ENCODE assay signal across 9 mouse cellular contexts in genomic region chr6:22122080-22122479, GRCm38 (mm10).
A peak's percentile ranks its signal among the peaks of the same experiment; 100 is the strongest.
DNase-seq lines count a peak whose midpoint lies in the region; ATAC-seq lines count a peak whose summit lies in the region.
"Had no signal": no experiment of that assay in that cellular context is flagged by ENCODE, and none has a peak within 500 bp of the region (broad histone marks: within the 10 kb centered on the region; RNA-seq: fewer than 3 reads in every experiment).

No protein-coding gene starts in this region.

- DNase-seq in intestine, embryonic 14.5 days (ENCODE audit: low spot score) = peak; percentile 65
- peak; percentile 88 for DNase-seq in brain, adult 2 months (ENCODE audit: low read depth, low spot score)
- DNase-seq in fibroblast of lung, adult 2 months (ENCODE audit: low read depth) = peak; percentile 32
- peak; percentile 33 for DNase-seq in hindlimb bud, embryonic 11.5 days (ENCODE audit: extremely low spot score, low read depth, low spot score)
- peak; percentile 75 to 79 for DNase-seq in left cerebral cortex, postnatal 14 days (ENCODE audit: low spot score in 2 of 2)
- DNase-seq in monocyte, adult 2 months (ENCODE audit: low read depth in 1 of 2, low spot score in 2 of 2) = peak; percentile 10 to 24
- DNase-seq in thymus, postnatal 4 days = peak; percentile 15

- 39% methylated on average over 12 of the region's 12 CpGs for WGBS in intestine, embryonic 14.5 days
- WGBS in intestine, embryonic 16.5 days = 38% methylated on average over 12 of the region's 12 CpGs

- no peaks in the 10 kb centered on the region for H3K27me3 ChIP-seq in intestine, embryonic 14.5 days (replicated peaks; ENCODE audit: control insufficient read depth, insufficient read depth, low read length)
- no peaks in the 10 kb centered on the region for H3K27me3 ChIP-seq in intestine, embryonic 16.5 days (replicated peaks; ENCODE audit: control insufficient read depth, insufficient read depth, low read length)
- H3K27me3 ChIP-seq: lung, embryonic 15.5 days had no signal

- H3K4me3 ChIP-seq in intestine, embryonic 14.5 days (ENCODE audit: low read depth, low read length) = no peak overlapping the region
- H3K4me3 ChIP-seq in intestine, embryonic 16.5 days (ENCODE audit: low read length) = no peak overlapping the region
- H3K4me3 ChIP-seq: lung, embryonic 15.5 days had no signal

- 0 out of 2 replicates have a peak, but pooled peaks cover 3% of the 10 kb centered on the region for H3K4me1 ChIP-seq in intestine, embryonic 14.5 days (replicated peaks; ENCODE audit: control insufficient read depth, insufficient read depth, low read length)
- no peaks in the 10 kb centered on the region for H3K4me1 ChIP-seq in intestine, embryonic 16.5 days (ENCODE audit: control insufficient read depth, insufficient read depth, low read length)
- H3K4me1 ChIP-seq: lung, embryonic 15.5 days had no signal

- 0 out of 2 replicates have a peak, but pooled peaks cover 11% of the 10 kb centered on the region for H3K36me3 ChIP-seq in intestine, embryonic 14.5 days (ENCODE audit: control insufficient read depth, insufficient read depth, low read length)
- no peaks in the 10 kb centered on the region for H3K36me3 ChIP-seq in intestine, embryonic 16.5 days (ENCODE audit: control insufficient read depth, insufficient read depth, low read length)
- H3K36me3 ChIP-seq: lung, embryonic 15.5 days had no signal

- no peak overlapping the region for H3K9ac ChIP-seq in intestine, embryonic 14.5 days (ENCODE audit: low read length)
- H3K9ac ChIP-seq in intestine, embryonic 16.5 days (ENCODE audit: low read depth, low read length) = no peak overlapping the region
- H3K9ac ChIP-seq: lung, embryonic 15.5 days had no signal

- ATAC-seq in intestine, embryonic 14.5 days (replicated peaks; ENCODE audit: low FRiP score, low TSS enrichment, low read depth) = no peak
- ATAC-seq in intestine, embryonic 16.5 days = no peak; the same call in 1 of the 2 replicates

- H3K4me2 ChIP-seq in intestine, embryonic 14.5 days (ENCODE audit: low read length) = no peak overlapping the region
- H3K4me2 ChIP-seq in intestine, embryonic 16.5 days (ENCODE audit: low read depth, low read length) = no peak overlapping the region
- H3K4me2 ChIP-seq: lung, embryonic 15.5 days had no signal

- H3K27ac ChIP-seq in intestine, embryonic 14.5 days (ENCODE audit: low read depth) = no peak overlapping the region
- H3K27ac ChIP-seq in intestine, embryonic 16.5 days (ENCODE audit: low read length) = no peak overlapping the region
- H3K27ac ChIP-seq: lung, embryonic 15.5 days had no signal

- intact Hi-C loops in left cerebral cortex, postnatal 14 days (cut with DNase I) = loop anchor here (5.0 kb wide), 4 partner anchors 170 to 860 kb away; no protein-coding TSS in a partner anchor

- no peaks in the 10 kb centered on the region for H3K9me3 ChIP-seq in intestine, embryonic 14.5 days (ENCODE audit: control insufficient read depth, low read length)
- H3K9me3 ChIP-seq in intestine, embryonic 16.5 days (ENCODE audit: control insufficient read depth, low read length) = no peaks in the 10 kb centered on the region
- H3K9me3 ChIP-seq: lung, embryonic 15.5 days had no signal

Comparison
In these comparisons a context has a peak if more than half of its experiments do, and no peak if none do; other contexts are left out.
1. DNase-seq: peak in every context shown above with its lines; median percentile 88 in brain, adult 2 months; 77 in left cerebral cortex, postnatal 14 days; 65 in intestine, embryonic 14.5 days; 33 in hindlimb bud, embryonic 11.5 days; 32 in fibroblast of lung, adult 2 months; 17 in monocyte, adult 2 months; 15 in thymus, postnatal 4 days.